Mouse (Mus musculus): Measurements from ENCODE around the gene Ift52. TPM values are rescaled to one million over a fixed set of nuclear protein-coding genes. Genes with fewer than 3 reads are reported as not detected.
A peak's percentile ranks its signal among the peaks of the same experiment; 100 is the strongest.

Gene Ift52
- 10 to 100 TPM; 32.9 to 35.2 TPM for total RNA-seq (2021)
- long read RNA-seq, experiment 1, transcript Ift52-201 (13 exons, 2,248 nt), result major isoform, 15 of 24 reads
- long read RNA-seq, experiment 1, partial matches to known transcripts, result 2 of 24 reads
- long read RNA-seq, experiment 1, other reads (novel, unspliced or antisense), result 7 of 24 reads
- long read RNA-seq, experiment 2, transcript Ift52-201 (13 exons, 2,248 nt), result major isoform, 16 of 28 reads
- long read RNA-seq, experiment 2, partial matches to known transcripts, result 2 of 28 reads
- long read RNA-seq, experiment 2, other reads (novel, unspliced or antisense), result 10 of 28 reads

DNA sequence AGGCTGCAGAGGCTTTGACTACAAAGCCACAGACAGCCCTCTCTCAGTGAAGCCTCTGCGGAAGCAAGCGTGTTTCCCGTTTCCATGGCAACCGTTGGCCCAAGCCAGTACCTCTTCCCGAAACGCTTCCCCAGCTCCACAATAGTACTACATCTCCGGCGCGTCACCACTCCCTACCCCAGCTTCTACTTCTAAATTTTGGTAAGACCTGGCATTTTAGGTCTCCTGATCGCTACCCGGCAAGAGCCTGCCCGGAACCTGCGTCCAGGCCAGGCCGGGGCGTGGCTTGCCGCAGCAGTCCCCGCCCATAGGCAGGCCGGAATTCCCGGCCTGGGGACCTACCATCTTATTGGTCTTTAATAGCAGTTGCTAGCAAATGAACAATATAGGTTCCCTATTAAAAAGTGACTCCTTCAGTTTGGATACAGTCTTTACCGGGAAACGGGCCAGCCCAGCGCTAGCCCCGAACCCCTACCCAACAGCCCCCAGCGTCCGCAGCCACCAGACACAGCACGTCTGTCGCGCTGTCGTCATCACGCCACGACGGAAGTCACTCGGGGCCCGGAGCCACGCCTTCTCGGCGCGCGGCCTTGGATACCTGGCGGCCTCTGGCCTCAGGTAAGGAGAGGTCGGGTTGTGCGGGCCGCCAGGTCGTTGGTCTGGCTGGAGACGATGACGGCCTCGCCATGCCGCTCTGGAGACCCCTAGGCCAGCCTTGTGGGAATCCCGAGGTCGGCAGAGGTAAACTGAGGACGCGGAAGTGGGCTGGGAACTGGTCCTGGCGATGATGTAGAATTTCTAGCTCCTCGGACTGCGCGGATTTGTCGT is at the start of gene Ift52:
Gene Ift52 (plus strand): TSS at position 439 of the 828 bp plus-strand sequence.
- intact Hi-C loops (cut with DNase I), result loop anchor here (5.0 kb wide), 1 partner anchor 95 kb away; no protein-coding TSS in a partner anchor
- peak within 1 kb of the TSS; percentile 87 for H3K4me3 ChIP-seq

DNA sequence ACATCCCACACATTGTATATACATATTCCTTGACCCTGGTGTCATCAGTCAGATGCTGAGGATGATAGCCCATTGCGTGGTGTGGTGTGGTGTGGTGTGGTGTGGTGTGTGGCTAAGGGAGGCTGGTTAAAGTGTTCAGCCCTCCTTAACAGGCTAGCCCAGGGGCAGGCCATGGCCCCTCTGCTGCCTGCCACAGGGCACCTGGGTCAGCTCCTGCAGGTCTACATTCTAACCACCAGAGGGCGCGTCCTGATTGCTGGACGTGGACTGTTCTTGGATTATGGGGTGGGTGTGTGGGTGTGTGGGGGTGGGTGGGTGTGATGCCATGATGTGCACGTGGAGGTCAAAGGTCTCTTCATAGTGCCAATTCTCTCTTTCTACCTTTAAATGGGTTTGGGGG is 48.8 kb upstream of the Ift52 start:
- intact Hi-C loops (cut with DNase I), result no loop called here
- TF ChIP-seq CTCF (IDR thresholded peaks at IDR 0.05), result peak; percentile 65
- Histone ChIP-seq H3K4me3 (no peak overlapping the region), H3K27ac (no peak overlapping the region)
- no peak for DNase-seq (ENCODE audit: extremely low spot score in 1 of 2, low spot score in 2 of 2)

More for the DNA sequence above, at the start of gene Ift52:
- no peak for TF ChIP-seq CTCF (IDR thresholded peaks at IDR 0.05)
- H3K27ac ChIP-seq, result peak within 1 kb of the TSS; percentile 91
- peak; percentile 91 to 96 for DNase-seq (ENCODE audit: extremely low spot score in 1 of 2, low spot score in 2 of 2)

DNA sequence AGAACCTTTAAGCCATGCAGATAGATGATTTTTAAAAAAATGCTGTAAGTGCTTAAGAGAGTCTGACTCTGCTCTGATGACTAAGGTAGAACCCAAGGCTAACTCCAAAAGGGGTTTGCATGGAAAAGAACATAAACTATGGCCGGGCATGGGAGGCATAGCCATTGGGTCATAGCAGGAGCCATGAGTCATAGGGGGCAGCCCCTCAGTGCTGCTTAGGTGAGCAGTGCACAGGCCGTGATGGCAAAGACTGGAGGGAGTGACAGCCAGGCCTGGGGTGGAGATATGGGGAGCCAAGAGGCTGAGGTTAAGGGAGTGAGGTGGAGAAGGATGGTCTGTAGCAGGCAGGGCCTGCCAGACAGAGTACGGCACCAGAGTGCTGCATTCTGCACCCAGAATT is 48.1 kb upstream of the Ift52 start:
- intact Hi-C loops (cut with DNase I), result no loop called here

DNA sequence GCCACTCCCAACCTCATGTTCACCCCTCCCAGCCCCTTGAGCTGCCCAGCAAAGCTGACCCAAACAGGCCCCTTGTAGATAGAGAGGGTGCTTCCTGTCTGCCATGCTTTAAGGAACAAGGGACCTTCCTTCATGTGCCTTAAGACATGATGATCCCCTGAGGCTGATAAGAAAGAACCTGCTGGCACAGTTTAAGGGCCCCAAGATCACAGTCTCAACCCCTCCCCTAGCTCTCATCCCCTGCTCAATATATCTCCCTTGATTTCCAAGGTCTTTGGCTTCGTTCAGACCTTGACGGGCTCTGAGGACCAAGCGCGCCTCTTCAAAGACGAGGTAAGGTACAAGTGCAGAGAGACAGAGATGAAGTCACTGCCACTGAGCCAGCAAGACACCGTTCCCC is 46.3 kb upstream of the Ift52 start:
- H3K27ac ChIP-seq, result no peak overlapping the region
- TF ChIP-seq CTCF (IDR thresholded peaks at IDR 0.05), result no peak
- no peak overlapping the region for H3K4me3 ChIP-seq
- intact Hi-C loops (cut with DNase I), result no loop called here
- DNase-seq (ENCODE audit: extremely low spot score in 1 of 2, low spot score in 2 of 2), result no peak

More for the DNA sequence above, 48.1 kb upstream of the Ift52 start:
- H3K27ac ChIP-seq, result no peak overlapping the region
- DNase-seq (ENCODE audit: extremely low spot score in 1 of 2, low spot score in 2 of 2), result no peak
- no peak for TF ChIP-seq CTCF (IDR thresholded peaks at IDR 0.05)
- H3K4me3 ChIP-seq, result no peak overlapping the region

DNA sequence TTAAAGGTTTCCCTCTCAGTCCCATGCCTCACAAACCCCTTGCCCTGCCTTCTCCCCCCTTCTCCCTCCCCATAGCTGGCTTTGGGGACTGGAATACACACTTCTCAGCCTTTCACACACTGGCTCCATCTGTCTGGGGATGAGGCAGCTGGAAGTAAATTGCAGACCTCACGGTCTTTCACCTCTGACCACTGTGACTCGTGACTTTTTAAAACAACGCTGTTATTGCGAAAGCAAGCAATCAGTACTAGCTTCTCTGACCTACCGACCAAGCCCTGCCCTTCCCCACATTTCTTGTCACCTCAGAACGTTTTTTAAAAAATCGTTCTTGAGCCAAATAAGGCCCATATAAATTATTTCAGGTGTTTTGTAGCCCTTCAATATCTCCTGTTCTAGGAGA is 44.4 kb upstream of the Ift52 start:
- Histone ChIP-seq H3K27ac (no peak overlapping the region), H3K4me3 (no peak overlapping the region)
- DNase-seq (ENCODE audit: extremely low spot score in 1 of 2, low spot score in 2 of 2), result no peak
- no peak for TF ChIP-seq CTCF (IDR thresholded peaks at IDR 0.05)
- intact Hi-C loops (cut with DNase I), result no loop called here

DNA sequence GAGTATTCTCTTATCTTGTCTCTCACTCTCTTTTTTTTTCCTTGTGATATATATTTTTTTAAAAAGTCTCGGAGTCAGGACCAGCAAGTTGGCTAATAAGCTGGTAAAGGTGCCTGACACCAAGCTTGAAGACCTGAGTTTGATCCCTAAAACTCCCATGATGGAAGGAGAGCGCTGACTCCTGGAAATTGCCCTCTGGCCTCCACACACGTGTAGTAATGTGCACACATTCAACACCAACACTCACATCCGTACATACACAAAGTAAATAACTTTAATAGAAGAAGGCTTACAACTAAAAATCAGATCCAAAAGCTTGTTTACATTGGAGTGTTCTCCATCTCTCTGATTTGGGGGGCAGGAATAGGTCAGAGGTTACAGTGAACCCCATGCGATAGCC is 43.9 kb upstream of the Ift52 start:
- no peak overlapping the region for H3K27ac ChIP-seq
- DNase-seq (ENCODE audit: extremely low spot score in 1 of 2, low spot score in 2 of 2), result no peak
- intact Hi-C loops (cut with DNase I), result no loop called here
- no peak for TF ChIP-seq CTCF (IDR thresholded peaks at IDR 0.05)
- H3K4me3 ChIP-seq, result no peak overlapping the region

DNA sequence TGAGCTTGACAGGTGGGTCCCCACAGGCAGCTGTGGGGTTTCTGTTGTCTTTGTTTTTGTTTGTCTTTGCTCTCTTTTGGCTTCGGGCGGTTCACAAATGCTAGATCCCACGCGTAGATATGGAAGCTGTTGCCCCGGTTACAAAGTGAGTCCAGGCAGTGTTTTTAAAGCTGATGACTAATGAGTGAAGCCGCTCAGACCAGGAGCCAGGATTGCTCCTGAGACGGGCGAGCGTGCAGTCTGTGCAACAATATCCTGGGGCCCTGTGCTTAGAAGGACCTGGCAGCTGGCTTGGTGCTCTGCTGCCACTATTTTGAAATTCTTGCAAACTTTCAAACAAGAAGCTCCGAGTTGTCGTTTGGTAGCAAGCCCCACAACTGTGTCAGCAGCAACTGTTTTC is 43.5 kb upstream of the Ift52 start:
- DNase-seq (ENCODE audit: extremely low spot score in 1 of 2, low spot score in 2 of 2), result no peak
- intact Hi-C loops (cut with DNase I), result no loop called here
- Histone ChIP-seq H3K4me3 (no peak overlapping the region), H3K27ac (no peak overlapping the region)
- no peak for TF ChIP-seq CTCF (IDR thresholded peaks at IDR 0.05)

DNA sequence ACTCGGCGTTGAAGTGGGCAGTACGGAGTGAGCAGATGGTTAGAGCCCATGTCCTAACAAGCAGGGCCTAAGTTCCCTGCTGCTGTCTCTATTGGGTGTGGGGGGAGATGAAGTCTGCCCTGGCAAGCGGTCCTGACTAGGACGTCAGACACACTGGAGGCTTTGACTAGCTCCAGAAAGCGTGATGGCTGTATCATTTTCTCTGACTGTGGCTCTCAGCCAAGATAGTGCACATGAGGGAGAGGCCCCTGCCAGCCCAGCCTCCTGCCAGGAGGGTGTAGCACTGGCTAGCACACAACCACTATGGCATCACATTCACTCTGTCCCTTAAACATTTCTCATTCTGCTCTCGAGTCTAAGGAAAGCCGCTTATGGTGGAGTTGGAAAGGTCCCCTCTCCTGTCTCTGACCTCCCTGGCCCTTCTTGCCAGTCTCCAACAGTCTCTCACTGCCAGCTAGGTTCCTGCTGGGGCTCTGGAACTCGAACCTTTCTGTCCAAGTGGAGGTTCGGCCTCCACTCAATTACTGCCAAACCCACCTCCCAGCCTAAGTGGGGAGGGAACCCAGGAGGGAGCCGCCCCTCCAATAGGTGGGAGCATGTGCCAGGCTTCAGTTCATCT is 41.9 kb upstream of the Ift52 start:
- DNase-seq (ENCODE audit: extremely low spot score in 1 of 2, low spot score in 2 of 2), result no peak
- H3K4me3 ChIP-seq, result no peak overlapping the region
- no peak overlapping the region for H3K27ac ChIP-seq
- TF ChIP-seq CTCF (IDR thresholded peaks at IDR 0.05), result no peak
- intact Hi-C loops (cut with DNase I), result no loop called here

DNA sequence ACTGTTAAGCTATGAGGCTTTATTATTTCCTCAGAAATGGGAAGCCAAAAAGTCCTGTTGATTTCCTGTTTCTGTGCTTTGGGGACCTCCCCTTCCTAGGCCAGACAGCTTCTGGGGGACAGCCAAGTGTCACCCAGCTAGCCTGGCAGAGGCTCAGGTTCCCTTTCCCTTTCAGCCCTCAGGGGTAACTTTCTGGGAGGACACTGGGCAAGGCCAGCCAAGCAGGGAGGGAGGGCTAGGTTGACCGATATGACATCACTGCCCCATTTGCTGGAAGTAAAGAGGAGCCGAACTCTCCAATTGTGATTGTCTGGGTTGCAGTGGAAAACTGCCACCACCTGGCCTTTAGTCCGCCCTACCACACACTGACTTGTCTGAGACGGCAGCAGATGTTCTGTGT is 41.2 kb upstream of the Ift52 start:
- no peak overlapping the region for H3K27ac ChIP-seq
- H3K4me3 ChIP-seq, result no peak overlapping the region
- intact Hi-C loops (cut with DNase I), result no loop called here
- DNase-seq (ENCODE audit: extremely low spot score in 1 of 2, low spot score in 2 of 2), result no peak
- no peak for TF ChIP-seq CTCF (IDR thresholded peaks at IDR 0.05)

DNA sequence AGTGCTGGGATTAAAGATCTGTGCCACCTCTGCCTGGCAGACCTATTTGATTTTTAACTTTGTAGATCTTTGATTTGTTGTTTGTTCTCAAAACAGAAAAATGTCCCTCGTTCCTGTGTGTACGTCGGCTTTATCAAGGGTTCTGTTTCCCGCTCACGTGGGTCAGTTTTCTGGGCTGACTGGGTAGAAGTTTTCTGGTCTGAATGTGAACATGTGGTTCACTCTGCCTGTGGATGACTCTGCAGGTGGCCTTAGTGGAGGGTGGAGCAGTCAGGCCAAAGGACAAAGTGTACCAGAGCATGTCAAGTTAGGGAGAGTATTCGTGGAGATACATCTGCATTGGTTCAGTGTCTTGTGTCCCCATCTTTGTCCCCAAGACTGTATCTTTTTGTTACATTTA is 32.8 kb upstream of the Ift52 start:
- intact Hi-C loops (cut with DNase I), result no loop called here
- DNase-seq (ENCODE audit: extremely low spot score in 1 of 2, low spot score in 2 of 2), result no peak
- H3K4me3 ChIP-seq, result no peak overlapping the region
- H3K27ac ChIP-seq, result no peak overlapping the region
- no peak for TF ChIP-seq CTCF (IDR thresholded peaks at IDR 0.05)

DNA sequence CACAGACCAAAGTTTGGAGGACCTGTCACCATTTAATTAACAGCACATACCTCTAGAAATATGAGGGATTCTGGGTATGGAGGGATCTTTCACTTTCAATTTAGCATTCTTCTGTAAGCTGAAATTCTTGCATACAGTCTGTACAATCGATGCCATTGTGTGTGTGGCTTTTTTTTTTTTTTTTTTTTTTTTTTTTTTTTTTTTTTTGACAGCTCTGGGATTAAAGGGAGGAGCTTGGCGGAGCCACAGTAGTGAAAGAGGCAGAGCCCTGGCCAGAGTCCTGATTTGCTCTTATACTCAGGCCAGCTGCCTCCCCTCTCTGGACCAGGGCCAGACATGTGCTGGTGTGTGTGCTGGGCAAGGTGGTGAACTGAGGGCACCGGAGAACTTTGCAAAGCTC is 31.2 kb upstream of the Ift52 start:
- no peak for DNase-seq (ENCODE audit: extremely low spot score in 1 of 2, low spot score in 2 of 2)
- intact Hi-C loops (cut with DNase I), result no loop called here
- no peak for TF ChIP-seq CTCF (IDR thresholded peaks at IDR 0.05)
- H3K27ac ChIP-seq, result no peak overlapping the region
- no peak overlapping the region for H3K4me3 ChIP-seq

DNA sequence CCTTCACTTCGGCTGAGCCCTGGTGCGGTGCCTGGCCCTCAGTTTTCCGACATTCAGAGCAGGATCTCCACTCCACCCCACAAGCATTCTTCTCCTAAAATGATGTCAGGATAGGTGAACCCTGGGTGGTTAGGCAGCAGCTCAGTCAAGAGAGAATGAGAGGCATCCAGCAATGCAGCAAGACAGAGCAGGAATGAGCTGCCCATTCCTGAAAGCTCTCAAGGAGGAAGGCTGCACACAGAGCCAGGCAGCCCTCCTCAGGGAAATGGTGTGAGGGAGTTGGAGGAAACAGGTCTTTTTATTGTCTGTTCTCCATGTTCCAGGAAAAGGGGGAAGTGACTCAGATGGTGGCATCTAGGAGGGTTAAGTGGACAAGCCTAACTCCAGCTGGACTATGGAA is 30.4 kb upstream of the Ift52 start:
- no peak overlapping the region for H3K4me3 ChIP-seq
- no peak for DNase-seq (ENCODE audit: extremely low spot score in 1 of 2, low spot score in 2 of 2)
- intact Hi-C loops (cut with DNase I), result no loop called here
- TF ChIP-seq CTCF (IDR thresholded peaks at IDR 0.05), result no peak
- H3K27ac ChIP-seq, result no peak overlapping the region

Measured in left cerebral cortex, adult 2 months (tissue).